Mouse (Mus musculus) layer of hippocampus, postnatal 14 days (tissue): ENCODE data around the gene Gsdmc4. TPM values are rescaled to one million over a fixed set of nuclear protein-coding genes. Genes with fewer than 3 reads are reported as not detected.

ENCODE experiments used
- total RNA-seq, 2 experiments: library from RNA; stranded (reverse); gene quantifications; 2 replicates each; pipeline ENCODE4 v1.2.3; 2021

The Gsdmc4 gene
- total RNA-seq, 2 experiments from 2014 or later = not detected

Other genes starting within 250 kb of the Gsdmc4 start
- gene Gsdmc2, start 67.1 kb downstream of the Gsdmc4 start, total RNA-seq = not detected
- not detected for gene Gsdmc3, start 33.7 kb downstream of the Gsdmc4 start, total RNA-seq
- gene Fam49b, start 148.2 kb upstream of the Gsdmc4 start, total RNA-seq = 100 to 1,000 TPM; 133 to 158 TPM